Mouse (Mus musculus) embryonic facial prominence, embryonic 15.5 days (tissue): Measurements from ENCODE around the gene Zfp819. TPM values are rescaled to one million over a fixed set of nuclear protein-coding genes. Genes with fewer than 3 reads are reported as not detected.
"Not testable (repeated sequence)": the region's sequence is repeated elsewhere in the genome, so short reads cannot be mapped to it uniquely, and the experiment has no call there.

Experiments used
- ATAC-seq: fragments of 200-750 bp; cut with Nextera tagmentation; 2 replicates; pipeline ENCODE4 v1.8.0; 2017; ENCODE audit warnings: low read depth, moderate TSS enrichment; ENCODE audit not compliant: insufficient number of reproducible peaks, low FRiP score, low TSS enrichment
- H3K27ac ChIP-seq: fragments of 300-500 bp; sonication (generic); replicated peaks from 2 replicates; pipeline ENCODE4 v1.5.1; 2015; ENCODE audit warnings: mild to moderate bottlenecking, inconsistent platforms
- H3K27me3 ChIP-seq: fragments of 300-500 bp; sonication (generic); 2 replicates; pipeline ENCODE4 v1.6.1; 2015; ENCODE audit warnings: inconsistent platforms
- H3K36me3 ChIP-seq: fragments of 300-500 bp; sonication (generic); 2 replicates; pipeline ENCODE4 v1.6.1; 2015; ENCODE audit warnings: mild to moderate bottlenecking, inconsistent platforms
- H3K4me1 ChIP-seq: fragments of 300-500 bp; sonication (generic); 2 replicates; pipeline ENCODE4 v1.6.1; 2015; ENCODE audit warnings: inconsistent platforms
- H3K4me2 ChIP-seq: fragments of 300-500 bp; sonication (generic); replicated peaks from 2 replicates; pipeline ENCODE4 v1.6.1; 2015; ENCODE audit warnings: mild to moderate bottlenecking, inconsistent platforms
- H3K4me3 ChIP-seq: fragments of 300-500 bp; sonication (generic); replicated peaks from 2 replicates; pipeline ENCODE4 v1.5.1; 2015; ENCODE audit warnings: mild to moderate bottlenecking, inconsistent platforms
- H3K9ac ChIP-seq: fragments of 300-500 bp; sonication (generic); 2 replicates; pipeline ENCODE4 v1.6.1; 2015; ENCODE audit warnings: inconsistent platforms
- H3K9me3 ChIP-seq: fragments of 300-500 bp; sonication (generic); replicated peaks from 2 replicates; pipeline ENCODE4 v1.6.1; 2016; ENCODE audit warnings: inconsistent platforms
- WGBS: fragments of 180-500 bp; shearing (Covaris S2); methylation state at CpG from one replicate; pipeline ENCODE4 v1.1.7; 2015; 5-methylcytosine and 5-hydroxymethylcytosine counted together
- polyA plus RNA-seq: library from polyadenylated mRNA; unstranded; fragments of >200 nt; fragmentation: Nextera tagmentation; extraction: Ambion mirVana; gene quantifications from 2 replicates; pipeline ENCODE4 v1.2.1, GENCODE M21; 2015

The Zfp819 gene
- polyA plus RNA-seq, 1 experiment from 2014 or later: 0.45 TPM

DNA sequence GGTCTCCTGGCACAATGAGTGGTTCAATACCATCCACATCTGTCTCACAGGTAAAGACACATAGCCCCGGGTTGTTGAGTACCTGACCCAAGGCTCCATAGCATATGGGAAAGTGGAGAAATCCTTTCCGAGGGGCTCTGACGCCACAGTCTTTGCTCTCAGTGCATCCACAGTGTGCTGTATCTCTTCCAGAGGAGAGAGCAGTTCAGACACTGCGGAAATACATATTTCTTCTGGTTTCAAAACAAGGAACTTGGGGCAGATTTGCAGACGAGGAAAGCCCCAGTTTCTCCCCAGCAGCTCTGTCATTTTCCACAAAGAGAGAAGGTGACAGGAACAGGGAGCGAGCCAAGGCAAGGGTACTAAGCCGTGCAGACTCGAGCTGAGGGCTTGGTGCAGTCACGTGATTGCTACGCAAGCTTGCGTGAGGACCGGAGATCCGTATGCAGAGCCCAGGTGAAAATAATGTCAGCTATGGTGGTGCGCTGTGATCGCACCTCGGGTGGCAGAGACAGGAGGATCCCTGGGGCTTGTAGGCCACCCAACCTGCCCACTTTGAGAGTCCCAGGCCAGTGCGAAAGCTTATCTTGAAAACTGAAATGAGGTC is 36.2 kb downstream of the Zfp819 start:
- no peaks in the 10 kb centered on the region for H3K27me3 ChIP-seq
- no peak overlapping the region for H3K27ac ChIP-seq
- H3K36me3 ChIP-seq: no peaks in the 10 kb centered on the region
- 79% methylated on average over 17 of the region's 17 CpGs for WGBS
- H3K9me3 ChIP-seq: no peaks in the 10 kb centered on the region
- no peak for ATAC-seq
- H3K4me1 ChIP-seq: no peaks in the 10 kb centered on the region
- no peak overlapping the region for H3K4me3 ChIP-seq
- no peak overlapping the region for H3K4me2 ChIP-seq
- H3K9ac ChIP-seq: no peak overlapping the region

DNA sequence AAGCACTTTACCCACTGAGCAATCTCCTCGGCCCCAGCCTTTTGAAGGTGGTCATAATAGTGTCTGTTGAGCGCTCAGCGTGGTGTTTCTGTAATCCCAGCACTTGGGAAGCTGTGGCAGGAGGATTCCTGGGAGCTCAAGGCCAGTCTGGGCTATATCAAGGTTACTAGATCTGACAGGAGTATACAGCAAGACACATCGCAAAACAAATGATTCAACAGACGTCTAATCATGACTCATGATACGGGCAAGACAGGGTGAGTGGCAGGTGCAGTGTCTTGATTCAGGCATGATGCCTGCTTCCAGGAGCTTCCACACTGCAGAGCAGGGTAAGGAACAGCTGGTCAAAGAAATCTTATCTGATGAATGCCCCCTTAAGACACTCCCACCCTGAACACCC is 45.7 kb downstream of the Zfp819 start:
- Histone ChIP-seq H3K4me1 (no peaks in the 10 kb centered on the region), H3K27me3 (no peaks in the 10 kb centered on the region), H3K36me3 (no peaks in the 10 kb centered on the region), H3K9ac (no peak overlapping the region), H3K4me2 (no peak overlapping the region), H3K27ac (no peak overlapping the region), H3K9me3 (no peaks in the 10 kb centered on the region), H3K4me3 (no peak overlapping the region)
- 85% methylated on average over 6 of the region's 6 CpGs for WGBS
- no peak for ATAC-seq

DNA sequence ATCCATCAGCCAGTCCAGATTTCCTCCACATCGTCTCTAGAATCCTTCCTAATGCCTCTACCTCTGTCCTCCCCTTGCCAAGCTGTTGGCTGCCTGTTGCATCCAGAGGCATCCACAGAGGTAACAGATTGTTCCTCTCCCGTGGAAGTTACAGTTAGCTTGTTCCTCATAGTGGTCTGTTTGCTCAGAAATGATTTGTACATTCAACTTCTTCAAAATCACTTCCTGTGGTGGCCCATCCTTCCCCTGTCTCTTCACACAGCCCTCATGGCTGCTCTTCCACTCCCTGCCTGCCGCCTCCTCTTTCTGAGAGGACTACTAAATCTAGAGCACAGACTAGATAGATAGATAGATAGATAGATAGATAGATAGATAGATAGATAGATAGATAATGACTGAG is 47.5 kb downstream of the Zfp819 start:
- ATAC-seq: no peak
- Histone ChIP-seq H3K27me3 (no peaks in the 10 kb centered on the region), H3K4me3 (no peak overlapping the region), H3K4me1 (no peaks in the 10 kb centered on the region), H3K36me3 (no peaks in the 10 kb centered on the region), H3K27ac (no peak overlapping the region), H3K9ac (no peak overlapping the region), H3K9me3 (no peaks in the 10 kb centered on the region), H3K4me2 (no peak overlapping the region)
- 70% methylated on average over 3 of the region's 3 CpGs for WGBS

DNA sequence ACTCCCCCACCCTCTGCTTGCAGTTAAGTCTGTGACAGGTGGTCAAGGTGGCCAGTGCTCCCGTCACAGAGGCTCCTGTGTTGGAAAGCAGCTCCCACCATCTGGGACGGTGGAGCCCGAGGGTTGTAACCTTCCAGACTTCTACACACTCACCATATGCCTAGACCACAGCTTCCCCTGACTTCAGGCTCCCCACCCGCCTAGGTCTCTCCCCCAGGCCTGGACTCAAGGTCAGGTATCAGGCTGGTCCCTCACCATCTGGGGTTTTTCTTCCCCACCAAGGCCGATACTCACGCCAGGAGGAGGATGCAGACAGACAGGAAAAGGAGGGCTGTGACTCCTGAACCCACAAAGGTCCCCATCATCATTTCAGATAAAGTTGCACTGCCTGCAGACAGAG is 49.3 kb downstream of the Zfp819 start:
- WGBS: 54% methylated on average over 6 of the region's 6 CpGs
- ATAC-seq: no peak
- no peaks in the 10 kb centered on the region for H3K4me1 ChIP-seq
- no peaks in the 10 kb centered on the region for H3K9me3 ChIP-seq
- no peak overlapping the region for H3K4me3 ChIP-seq
- H3K9ac ChIP-seq: no peak overlapping the region
- no peak overlapping the region for H3K4me2 ChIP-seq
- H3K36me3 ChIP-seq: no peaks in the 10 kb centered on the region
- no peak overlapping the region for H3K27ac ChIP-seq
- no peaks in the 10 kb centered on the region for H3K27me3 ChIP-seq

DNA sequence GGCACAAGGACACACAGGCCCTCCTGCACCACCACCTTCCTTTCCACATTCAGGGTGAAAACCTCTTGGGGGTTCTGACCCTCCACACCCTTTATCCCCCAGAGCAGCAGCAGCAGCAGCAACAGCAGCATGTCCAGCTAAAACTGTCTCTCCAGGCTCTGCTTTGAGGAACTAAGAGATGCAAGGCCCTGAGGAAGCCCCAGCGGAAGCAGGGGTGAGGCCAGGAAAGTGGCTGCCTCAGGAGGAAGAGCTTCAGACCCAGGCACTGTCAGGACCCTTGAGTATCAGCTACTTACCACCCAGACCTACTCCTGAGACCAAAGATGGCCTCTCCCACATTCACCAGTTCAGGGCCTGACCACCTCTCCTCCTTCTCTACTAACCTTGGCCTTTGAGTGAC is 53.0 kb downstream of the Zfp819 start, which contains the start of gene Siglece:
TSS of gene Siglece (minus strand) at position 160 of the 400 bp plus-strand sequence.
- Histone ChIP-seq H3K4me2 (no peak within 1 kb of the TSS), H3K36me3 (no peaks in the 10 kb centered on the region), H3K27me3 (no peaks in the 10 kb centered on the region), H3K9me3 (no peaks in the 10 kb centered on the region), H3K27ac (no peak within 1 kb of the TSS), H3K4me1 (no peaks in the 10 kb centered on the region), H3K9ac (no peak within 1 kb of the TSS), H3K4me3 (no peak within 1 kb of the TSS)
- ATAC-seq: no peak
- WGBS: 73% methylated on average over 1 of the region's 1 CpGs

DNA sequence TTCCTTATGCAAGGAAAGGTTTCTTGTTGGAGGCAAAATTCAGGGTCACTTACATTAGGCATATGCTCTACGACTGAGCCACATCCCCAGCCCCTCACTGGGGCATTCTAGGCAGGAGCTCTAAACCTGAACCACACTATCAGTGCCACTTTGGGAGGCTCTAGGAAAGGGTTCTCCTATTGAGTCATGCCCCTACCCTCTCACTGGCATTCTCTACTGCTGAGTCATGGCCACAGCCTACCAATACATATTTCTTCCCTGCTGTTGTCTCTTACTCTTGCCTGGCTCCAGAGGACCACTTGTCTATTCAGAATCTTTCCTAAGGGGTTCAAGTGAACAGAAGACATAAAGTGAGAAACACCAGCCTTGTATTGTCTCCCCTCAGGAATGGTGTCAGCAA is 55.8 kb downstream of the Zfp819 start:
- ATAC-seq: no peak
- H3K4me3 ChIP-seq: no peak overlapping the region
- H3K4me2 ChIP-seq: no peak overlapping the region
- no peaks in the 10 kb centered on the region for H3K36me3 ChIP-seq
- H3K27me3 ChIP-seq: no peaks in the 10 kb centered on the region
- 77% methylated on average over 1 of the region's 1 CpGs for WGBS
- no peak overlapping the region for H3K27ac ChIP-seq
- no peak overlapping the region for H3K9ac ChIP-seq
- no peaks in the 10 kb centered on the region for H3K9me3 ChIP-seq
- no peaks in the 10 kb centered on the region for H3K4me1 ChIP-seq

DNA sequence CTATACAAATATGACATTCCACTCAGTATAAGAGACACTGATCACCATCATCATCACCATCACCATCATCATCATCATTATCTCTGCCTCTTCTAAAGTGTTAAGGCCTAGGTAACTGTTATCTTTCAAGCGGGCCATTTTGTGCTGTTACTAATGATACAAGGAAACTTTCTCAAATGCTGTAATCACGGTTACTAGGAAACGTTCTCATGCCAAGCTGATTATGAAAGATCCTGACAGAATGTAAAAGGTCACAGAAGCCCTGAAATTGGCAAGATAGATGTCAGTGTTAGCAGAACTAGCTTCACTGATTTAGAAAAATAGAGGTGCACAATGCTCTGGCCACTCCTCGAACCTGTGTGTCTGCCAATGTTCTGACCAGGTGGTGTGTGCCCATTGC is 60.3 kb downstream of the Zfp819 start:
- H3K36me3 ChIP-seq, H3K9me3 ChIP-seq, H3K27me3 ChIP-seq, ATAC-seq, H3K4me1 ChIP-seq, H3K4me3 ChIP-seq, H3K9ac ChIP-seq, H3K27ac ChIP-seq, H3K4me2 ChIP-seq: not testable (repeated sequence)
- WGBS: 86% methylated on average over 4 of the region's 4 CpGs

Other genes starting within 250 kb of the Zfp819 start
- 0.04 and 0.71 TPM in 2 replicates for gene Siglecg, start 199.0 kb upstream of the Zfp819 start, polyA plus RNA-seq
- not detected in 2 replicates for gene Lim2, start 179.5 kb upstream of the Zfp819 start, polyA plus RNA-seq
- gene Nkg7, start 170.1 kb upstream of the Zfp819 start, polyA plus RNA-seq: 2.1 and 3.2 TPM in 2 replicates
- gene Cldnd2, start 166.4 kb upstream of the Zfp819 start, polyA plus RNA-seq: not detected in 2 replicates
- 258 and 284 TPM in 2 replicates for gene Etfb, start 163.1 kb upstream of the Zfp819 start, polyA plus RNA-seq
- 0.26 and 0.94 TPM in 2 replicates for gene Gm45233, start 163.0 kb upstream of the Zfp819 start, polyA plus RNA-seq
- gene Vsig10l, start 144.0 kb upstream of the Zfp819 start, polyA plus RNA-seq: 13.6 and 15.3 TPM in 2 replicates
- 1.1 and 1.5 TPM in 2 replicates for gene Iglon5, start 117.1 kb upstream of the Zfp819 start, polyA plus RNA-seq
- not detected in 2 replicates for gene 4931406B18Rik, start 101.2 kb upstream of the Zfp819 start, polyA plus RNA-seq
- gene Cd33, start 62.7 kb upstream of the Zfp819 start, polyA plus RNA-seq: 1.9 and 2.8 TPM in 2 replicates
- 3.8 and 4.0 TPM in 2 replicates for gene Zfp658, start 44.9 kb upstream of the Zfp819 start, polyA plus RNA-seq
- gene Zfp719, start 27.6 kb upstream of the Zfp819 start, polyA plus RNA-seq: 13.6 and 13.7 TPM in 2 replicates
- gene Ceacam18, start 27.5 kb downstream of the Zfp819 start, polyA plus RNA-seq: not detected in 2 replicates
- gene Siglece, start 53.0 kb downstream of the Zfp819 start, polyA plus RNA-seq: 1.0 and 1.7 TPM in 2 replicates
- gene Ctu1, start 64.8 kb downstream of the Zfp819 start, polyA plus RNA-seq: 17.1 and 18.2 TPM in 2 replicates
- gene Klk14, start 83.2 kb downstream of the Zfp819 start, polyA plus RNA-seq: 1.3 and 2.4 TPM in 2 replicates
- 18.3 and 18.5 TPM in 2 replicates for gene Klk13, start 105.4 kb downstream of the Zfp819 start, polyA plus RNA-seq
- 3.0 and 3.5 TPM in 2 replicates for gene Klk12, start 161.7 kb downstream of the Zfp819 start, polyA plus RNA-seq
- 24.3 and 25.3 TPM in 2 replicates for gene Klk11, start 167.4 kb downstream of the Zfp819 start, polyA plus RNA-seq
- gene Klk10, start 173.9 kb downstream of the Zfp819 start, polyA plus RNA-seq: 71.8 and 83.4 TPM in 2 replicates
- 3.8 and 6.7 TPM in 2 replicates for gene Klk9, start 184.7 kb downstream of the Zfp819 start, polyA plus RNA-seq
- 65.3 and 67.5 TPM in 2 replicates for gene Klk8, start 190.4 kb downstream of the Zfp819 start, polyA plus RNA-seq
- 16.7 and 19.1 TPM in 2 replicates for gene Klk7, start 204.1 kb downstream of the Zfp819 start, polyA plus RNA-seq
- 2.0 and 2.3 TPM in 2 replicates for gene Klk6, start 217.3 kb downstream of the Zfp819 start, polyA plus RNA-seq
- 19.3 and 23.5 TPM in 2 replicates for gene Klk5, start 234.8 kb downstream of the Zfp819 start, polyA plus RNA-seq